Mouse (Mus musculus) cerebellum, adult 9-11 months (tissue): ENCODE results near the gene Mmd2.

ENCODE experiments used
- DNase-seq: peaks from one replicate; pipeline ENCODE4 v3.0.0; 2022

The Mmd2 gene

DNA sequence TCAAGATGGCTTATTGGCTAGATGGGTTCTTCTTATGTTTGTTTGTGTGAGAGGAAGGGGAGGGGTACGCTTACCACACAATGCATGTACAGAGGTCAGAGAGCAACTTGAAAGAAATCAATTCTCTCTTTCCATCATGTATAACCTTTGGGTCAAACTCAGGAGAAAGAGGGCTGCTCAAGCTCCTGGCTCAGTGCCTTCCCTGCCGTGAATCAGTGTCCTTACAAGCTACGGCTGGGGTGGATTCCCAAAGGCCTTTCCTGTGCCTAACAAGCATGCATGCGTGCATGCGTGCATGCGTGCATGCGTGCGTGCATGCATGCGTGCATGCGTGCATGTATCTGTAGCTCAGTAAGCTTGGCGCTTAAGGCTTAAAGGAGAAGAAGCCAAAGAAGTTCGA, 3.3 kb downstream of the Mmd2 start:
- no peak for DNase-seq

GRCm38 (mm10) chr5:142604379-142604778, 4.2 kb downstream of the Mmd2 start:
- no peak for DNase-seq

- no peak for DNase-seq
Measured at GRCm38 (mm10) chr5:142597648-142598390, 10.8 kb downstream of the Mmd2 start.

DNA sequence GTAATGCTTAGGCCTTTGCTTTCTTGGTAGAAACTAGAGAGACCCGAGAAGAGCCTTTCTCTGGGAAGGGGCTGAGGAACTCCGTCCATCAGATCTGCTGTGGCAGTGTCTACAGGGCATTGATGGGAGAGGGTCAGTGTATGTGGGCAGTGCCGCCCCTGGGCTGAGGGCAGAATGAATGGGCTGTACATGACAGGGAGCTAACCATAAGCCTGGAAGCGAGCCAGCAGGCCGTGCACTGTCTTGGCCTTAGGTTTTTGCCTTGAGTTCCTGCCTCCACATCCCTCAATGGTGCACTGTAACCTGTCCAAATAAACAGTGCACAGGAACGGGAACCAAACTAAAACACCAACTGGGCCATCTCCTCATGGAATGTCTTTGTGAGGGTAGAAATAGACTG, 11.9 kb downstream of the Mmd2 start:
- DNase-seq = no peak

DNA sequence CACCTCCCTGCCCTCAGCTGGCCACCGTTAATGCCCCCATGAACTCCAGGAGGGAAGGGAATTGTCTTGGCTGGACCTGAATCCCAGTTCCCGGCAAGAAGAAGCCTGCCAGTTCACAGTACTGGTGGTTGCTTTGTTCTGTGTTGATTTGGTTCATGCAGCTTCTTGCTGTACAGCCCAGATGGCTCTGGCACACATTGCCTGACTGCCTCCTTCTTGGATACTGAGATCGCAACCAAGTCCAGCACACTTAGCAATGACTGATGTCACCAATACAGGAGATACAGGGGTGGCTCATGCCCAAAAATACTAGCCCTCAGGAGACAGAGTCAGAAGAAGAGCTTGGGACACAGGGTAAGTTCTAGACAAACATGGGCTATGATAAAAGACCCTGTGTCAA, 12.9 kb downstream of the Mmd2 start:
- DNase-seq = peak; percentile 71

- no peak for DNase-seq
Measured at GRCm38 (mm10) chr5:142590953-142591616, 17.5 kb downstream of the Mmd2 start.

DNA sequence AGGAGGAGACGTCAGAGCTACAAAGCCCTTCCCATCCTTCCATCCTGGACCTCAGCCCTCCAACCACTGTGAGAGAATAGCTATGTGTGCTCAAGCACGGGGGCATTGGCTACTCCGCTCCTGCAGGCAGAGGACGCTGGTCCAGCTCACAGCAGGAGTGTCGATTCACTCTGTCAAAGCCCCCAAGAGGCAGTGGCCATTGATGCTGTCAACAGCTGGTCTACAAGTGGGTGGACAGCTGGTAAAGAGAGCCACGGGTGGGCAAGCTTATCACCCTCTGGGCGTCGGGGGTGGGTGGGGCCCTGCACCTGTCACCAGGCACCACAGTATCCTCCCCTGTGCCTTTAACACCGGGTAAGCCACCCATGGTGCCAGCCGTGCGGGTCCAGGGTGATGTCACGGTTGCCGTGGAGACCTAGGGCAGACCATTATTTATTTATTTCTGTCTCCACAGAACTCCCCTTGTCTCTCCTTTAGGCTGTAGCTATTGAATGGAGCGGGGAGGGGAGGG, 24.9 kb downstream of the Mmd2 start:
- DNase-seq = peak; percentile 49

DNA sequence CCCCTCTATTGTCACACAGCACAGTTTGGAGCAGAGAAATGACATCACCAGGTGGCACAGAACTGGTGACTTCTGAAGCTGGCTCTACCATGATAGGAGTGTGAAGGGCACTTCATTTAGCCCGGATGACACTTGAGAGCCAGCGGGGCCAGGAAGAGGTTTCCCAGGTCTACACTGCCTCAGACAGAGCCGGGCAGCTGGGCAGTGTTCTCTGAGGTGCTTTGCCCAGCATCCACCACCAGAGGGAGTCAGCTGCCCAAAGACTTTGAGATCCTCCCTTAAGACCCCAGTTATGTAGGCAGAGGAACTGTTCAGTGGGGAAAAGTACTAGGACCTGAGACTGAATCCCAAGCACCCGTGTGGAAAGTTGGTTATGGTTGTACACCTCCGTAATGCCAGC, 27.1 kb downstream of the Mmd2 start:
- peak; percentile 59 for DNase-seq

- no peak for DNase-seq
Measured at GRCm38 (mm10) chr5:142578192-142578591, 30.4 kb downstream of the Mmd2 start.

GRCm38 (mm10) chr5:142576832-142577231, 31.8 kb downstream of the Mmd2 start:
- DNase-seq = no peak

DNA sequence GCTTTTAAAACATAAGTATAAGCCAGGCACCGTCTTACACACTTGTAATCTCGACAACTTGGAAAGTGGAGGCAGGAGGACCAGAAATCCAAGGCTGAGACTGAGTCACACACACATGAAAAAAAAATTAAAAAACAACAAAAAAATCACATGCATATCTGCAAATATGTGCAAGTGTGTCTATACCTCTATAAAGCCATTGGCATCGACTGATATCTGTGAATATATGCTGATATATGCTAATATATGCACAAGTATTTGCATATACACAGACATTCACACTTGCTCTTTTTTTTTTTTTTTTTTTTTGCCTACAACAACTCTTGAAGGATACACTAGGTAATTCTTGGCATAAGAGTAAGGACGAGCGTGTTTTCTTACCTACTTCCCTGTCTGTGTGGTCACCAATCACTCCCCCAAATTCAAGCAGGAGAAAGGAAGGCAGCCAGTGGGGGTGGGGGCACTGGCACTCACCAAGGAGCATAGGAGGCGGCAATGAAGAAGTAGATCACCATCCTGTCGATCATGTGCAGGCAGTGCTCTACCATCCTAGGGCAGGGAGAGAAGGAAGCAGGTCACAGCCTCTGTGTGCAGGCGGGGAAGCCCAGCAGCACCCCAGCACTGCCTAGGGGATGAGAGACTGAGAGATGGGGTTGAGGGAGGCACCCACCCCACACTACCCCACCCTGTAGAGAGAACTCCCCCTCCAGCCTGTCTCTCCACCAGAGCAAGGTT, 34.1 kb downstream of the Mmd2 start:
- DNase-seq = no peak

- DNase-seq = no peak
Measured at GRCm38 (mm10) chr5:142564606-142565005, 44.0 kb downstream of the Mmd2 start.

DNA sequence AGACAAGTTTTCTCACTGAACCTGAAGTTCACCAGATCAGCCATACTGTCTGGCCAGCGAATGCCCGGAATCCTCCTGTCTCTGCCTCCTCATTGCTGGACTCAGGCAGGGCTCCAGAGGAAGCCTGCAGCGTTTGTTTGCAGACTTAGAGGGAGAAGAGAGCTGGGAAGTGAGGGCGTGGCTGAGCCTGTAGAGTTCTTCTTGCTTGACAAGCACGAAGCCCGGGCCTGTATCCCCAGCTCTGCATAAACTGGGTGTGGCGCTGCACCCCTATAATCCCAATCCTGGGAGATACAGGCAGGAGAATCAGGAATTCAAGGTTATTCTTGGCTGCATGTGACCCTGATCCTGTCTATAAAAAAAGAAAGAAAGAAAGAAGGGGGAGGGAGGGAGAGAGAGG, 48.3 kb downstream of the Mmd2 start:
- DNase-seq = no peak

- peak; percentile 86 for DNase-seq
Measured at GRCm38 (mm10) chr5:142557397-142558067, 51.1 kb downstream of the Mmd2 start.

- no peak for DNase-seq
Measured at GRCm38 (mm10) chr5:142556721-142557120, 51.9 kb downstream of the Mmd2 start.

DNA sequence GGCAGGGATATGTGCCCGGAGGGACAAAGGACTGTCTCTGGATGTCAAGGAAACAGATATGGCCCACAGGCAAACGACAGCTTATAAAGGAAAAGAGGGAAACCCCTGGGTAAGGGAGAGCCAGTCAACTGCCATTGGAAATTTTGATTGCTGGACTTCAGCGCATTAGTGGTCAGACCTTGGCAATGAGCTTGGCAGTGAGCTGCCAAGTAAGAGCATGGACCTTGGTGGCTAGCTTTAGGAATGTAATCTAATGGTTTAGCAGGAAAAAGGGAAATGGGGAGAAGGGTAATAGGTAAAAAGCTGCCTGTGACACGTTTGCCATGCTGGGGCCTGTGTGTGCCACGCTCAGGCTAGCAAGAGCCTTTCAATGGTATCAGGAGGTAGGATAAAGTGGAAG, 52.7 kb downstream of the Mmd2 start:
- no peak for DNase-seq

DNA sequence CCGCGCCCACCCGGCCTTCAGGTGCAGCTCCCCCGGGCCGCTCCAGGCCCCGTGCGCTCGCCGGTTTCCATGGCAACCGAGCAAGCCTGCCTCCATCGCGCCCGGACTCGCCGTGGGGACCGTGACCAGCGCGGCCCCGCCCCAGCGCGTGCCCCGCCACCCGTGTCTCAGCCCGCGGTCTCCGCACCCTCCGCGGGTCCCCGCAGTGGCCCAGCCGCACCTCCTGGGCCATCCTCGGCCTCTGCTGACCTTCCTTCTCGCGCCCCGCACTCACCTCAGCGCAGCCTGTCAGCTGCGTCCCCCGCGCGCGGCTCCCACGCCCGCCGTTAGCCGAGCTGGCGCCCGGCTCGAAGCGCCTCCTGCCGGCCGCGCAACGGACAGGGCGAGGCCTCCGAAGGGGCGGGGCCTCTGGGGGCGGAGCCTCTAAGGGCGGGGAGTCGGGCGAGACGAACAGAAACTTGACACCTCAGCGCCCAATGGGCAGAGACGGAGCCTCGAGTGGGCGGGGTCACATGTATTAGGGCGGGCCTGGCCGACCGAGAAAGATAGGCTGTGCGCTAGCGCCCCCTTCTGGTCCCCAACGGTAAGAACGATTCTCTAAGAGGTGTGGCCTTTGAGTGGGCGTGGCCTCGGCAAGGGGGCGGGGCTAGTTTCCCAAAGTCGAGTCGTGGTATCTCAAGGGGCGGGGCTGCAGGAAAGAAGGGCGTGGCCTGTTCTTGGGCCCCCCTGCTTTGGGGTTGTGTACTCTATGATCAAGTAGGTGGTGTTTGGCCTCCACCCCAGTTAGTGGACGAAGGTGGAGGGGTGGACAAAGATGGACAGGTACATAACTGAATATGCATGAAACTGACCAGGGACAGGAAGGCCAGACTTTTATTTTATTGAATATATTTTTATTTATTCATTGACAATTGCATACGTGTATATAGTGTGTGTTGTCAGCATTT, 57.6 kb downstream of the Mmd2 start, which contains the start of gene Radil:
Radil (minus strand) TSS at position 393 of the 947 bp plus-strand sequence.
- peak; percentile 99 for DNase-seq

GRCm38 (mm10) chr5:142549961-142550705, 58.5 kb downstream of the Mmd2 start:
- DNase-seq = no peak

DNA sequence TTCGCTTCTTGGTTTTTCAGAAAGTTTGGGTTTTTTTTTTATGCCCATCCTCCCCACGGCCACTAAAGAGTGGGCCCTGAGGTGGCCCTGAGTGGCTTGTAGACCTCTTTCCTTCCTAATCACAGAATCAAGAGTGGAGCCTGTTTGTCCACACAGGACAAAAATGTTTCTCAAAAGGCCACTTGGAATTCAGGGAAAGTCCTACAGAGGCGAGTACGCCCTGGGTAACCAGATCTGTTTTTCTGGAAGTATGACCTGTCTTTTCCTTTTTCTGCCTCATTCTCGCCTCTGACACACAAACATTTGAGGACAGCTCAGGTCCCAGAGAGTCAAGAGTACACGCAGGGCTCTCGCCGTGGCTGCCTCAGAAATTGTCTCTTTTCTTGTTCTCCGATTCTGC, 59.2 kb downstream of the Mmd2 start:
- DNase-seq = no peak

DNA sequence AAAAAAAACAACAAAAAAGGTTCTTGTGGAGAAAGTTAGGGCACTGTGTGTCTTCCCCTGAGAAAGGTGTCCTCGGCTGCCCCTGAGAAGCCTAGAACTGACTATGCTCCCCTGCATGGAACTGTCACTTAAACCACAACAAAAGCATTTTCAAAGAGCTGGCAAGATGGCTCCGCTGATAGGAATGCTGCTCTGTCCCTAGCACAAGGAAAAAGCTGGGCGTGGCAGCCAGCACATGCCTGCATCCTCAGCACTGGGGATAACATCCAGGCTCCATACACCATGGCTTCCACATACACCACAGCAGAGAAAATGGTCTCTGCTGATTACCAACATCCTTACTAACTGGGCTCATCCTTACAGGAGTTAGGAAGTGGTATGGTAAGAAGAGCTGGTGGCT, 61.5 kb downstream of the Mmd2 start:
- no peak for DNase-seq

- no peak for DNase-seq
Measured at GRCm38 (mm10) chr5:142546344-142546743, 62.3 kb downstream of the Mmd2 start.
